Comparison of ENCODE assay signal across 8 mouse cellular contexts in genomic region chr12:109067561-109068135, GRCm38 (mm10). TPM values are rescaled to one million over a fixed set of nuclear protein-coding genes. Genes with fewer than 3 reads are reported as not detected.
DNase-seq lines count a peak whose midpoint lies in the region; ATAC-seq and TF ChIP-seq lines count a peak whose summit lies in the region.

No protein-coding gene starts in this region.

- H3K4me3 ChIP-seq in kidney, embryonic 14.5 days (ENCODE audit: low read length), result peak overlapping the region; percentile 51
- peak overlapping the region; percentile 34 for H3K4me3 ChIP-seq in bone marrow macrophage, adult 2 months (ENCODE audit: insufficient read depth, low read length)
- H3K4me3 ChIP-seq in layer of hippocampus, adult 2 months, result peak overlapping the region; percentile 76
- H3K4me3 ChIP-seq in megakaryocyte, embryonic 14.5 days (replicated peaks), result peak overlapping the region; percentile 83

- no peak for TF ChIP-seq POLR2A in bone marrow macrophage, adult 2 months (IDR thresholded peaks at IDR 0.05; ENCODE audit: borderline replicate concordance, low read depth, low read length)

- H3K36me3 ChIP-seq in kidney, embryonic 14.5 days (ENCODE audit: control insufficient read depth, insufficient read depth, low read length), result no peaks in the 10 kb centered on the region
- H3K36me3 ChIP-seq in megakaryocyte, embryonic 14.5 days (replicated peaks; ENCODE audit: low read length), result no peaks in the 10 kb centered on the region

- intact Hi-C loops in gastrocnemius, postnatal 14 days (cut with DNase I; ENCODE audit: low total_unique reads), result no loop called here

- peak; percentile 93 for ATAC-seq in kidney, embryonic 14.5 days (ENCODE audit: low FRiP score, low TSS enrichment)

- peaks cover 6% of the 10 kb centered on the region; the same call in 1 of the 2 replicates for H3K27me3 ChIP-seq in kidney, embryonic 14.5 days (ENCODE audit: control insufficient read depth, insufficient read depth, low read length)
- H3K27me3 ChIP-seq in megakaryocyte, embryonic 14.5 days (replicated peaks), result peaks cover 61% of the 10 kb centered on the region

- TF ChIP-seq CTCF in bone marrow macrophage, adult 2 months (IDR thresholded peaks at IDR 0.05; ENCODE audit: low read depth, low read length), result no peak
- TF ChIP-seq CTCF in layer of hippocampus, adult 2 months (conservative IDR thresholded peaks at IDR 0.05), result no peak

- under 1% methylated on average over 45 of the region's 59 CpGs for WGBS in kidney, embryonic 14.5 days

- peak overlapping the region; percentile 79 for H3K9ac ChIP-seq in kidney, embryonic 14.5 days (ENCODE audit: low read depth, low read length)

- H3K27ac ChIP-seq in kidney, embryonic 14.5 days (ENCODE audit: low read depth, low read length), result 0 out of 2 replicates have a peak overlapping the region, but pooled peaks have one; percentile 42
- no peak overlapping the region for H3K27ac ChIP-seq in bone marrow macrophage, adult 2 months (ENCODE audit: insufficient read depth, low read depth, low read length)
- H3K27ac ChIP-seq in layer of hippocampus, adult 2 months, result peak overlapping the region; percentile 90

- 0 out of 2 replicates have a peak, but pooled peaks cover 10% of the 10 kb centered on the region for H3K4me1 ChIP-seq in kidney, embryonic 14.5 days (ENCODE audit: control insufficient read depth, insufficient read depth, low read length)
- no peaks in the 10 kb centered on the region for H3K4me1 ChIP-seq in bone marrow macrophage, adult 2 months (ENCODE audit: control insufficient read depth, insufficient read depth, low read length)
- H3K4me1 ChIP-seq in megakaryocyte, embryonic 14.5 days, result peaks cover 7% of the 10 kb centered on the region; the same call in 1 of the 2 replicates

- DNase-seq in kidney, adult 18-20 months, result no peak
- peak; percentile 22 for DNase-seq in gastrocnemius, postnatal 14 days
- DNase-seq in layer of hippocampus, adult 2 months (ENCODE audit: low spot score in 2 of 2), result peak in 1 of 2 experiments; percentile 45
- DNase-seq in right cerebral cortex, postnatal 4 days, result peak; percentile 56
- DNase-seq in cerebellum, adult 11 months, result no peak

- no peaks in the 10 kb centered on the region for H3K9me3 ChIP-seq in kidney, embryonic 14.5 days (ENCODE audit: control insufficient read depth, low read length)
- no peaks in the 10 kb centered on the region for H3K9me3 ChIP-seq in megakaryocyte, embryonic 14.5 days

- H3K4me2 ChIP-seq in kidney, embryonic 14.5 days (replicated peaks; ENCODE audit: low read depth, low read length), result peak overlapping the region; percentile 96

RNA-seq across cellular contexts. Expression of gene Begain, which starts 0.4 kb away (rescaled TPM):
- 5.7 and 6.2 TPM in 2 replicates for polyA plus RNA-seq in kidney, embryonic 14.5 days (2014; fragmentation: Nextera tagmentation; extraction: Ambion mirVana)
- polyA plus RNA-seq in bone marrow macrophage, adult 2 months (2012; ENCODE audit: insufficient read depth, insufficient read length, missing spikeins), result not detected in 2 replicates
- 1 to 10 TPM; 1.0 to 1.3 TPM for total RNA-seq in gastrocnemius, postnatal 14 days (2021)
- 100 to 1,000 TPM; 139 to 147 TPM for total RNA-seq in layer of hippocampus, adult 2 months (2021)
- polyA plus RNA-seq in megakaryocyte, embryonic 14.5 days (2012; ENCODE audit: insufficient read depth, low replicate concordance), result 0.41 TPM in 1 of 2 replicates, not detected in the other

Comparison
In these comparisons a context has a peak if more than half of its experiments do, and no peak if none do; other contexts are left out.
1. DNase-seq: peak in gastrocnemius, postnatal 14 days (single experiment) and right cerebral cortex, postnatal 4 days (single experiment); none in kidney, adult 18-20 months (single experiment) and cerebellum, adult 11 months (single experiment).
2. Peak in every context shown above with its lines, with median percentiles within 50 percentile points of each other: H3K4me3 ChIP-seq.